Mouse (Mus musculus): ENCODE data around the gene Nr1i2. TPM values are rescaled to one million over a fixed set of nuclear protein-coding genes. Genes with fewer than 3 reads are reported as not detected.
A peak's percentile ranks its signal among the peaks of the same experiment; 100 is the strongest.
"Not testable (repeated sequence)": the region's sequence is repeated elsewhere in the genome, so short reads cannot be mapped to it uniquely, and the experiment has no call there.

Nr1i2 gene
- not detected for total RNA-seq (2022)

DNA sequence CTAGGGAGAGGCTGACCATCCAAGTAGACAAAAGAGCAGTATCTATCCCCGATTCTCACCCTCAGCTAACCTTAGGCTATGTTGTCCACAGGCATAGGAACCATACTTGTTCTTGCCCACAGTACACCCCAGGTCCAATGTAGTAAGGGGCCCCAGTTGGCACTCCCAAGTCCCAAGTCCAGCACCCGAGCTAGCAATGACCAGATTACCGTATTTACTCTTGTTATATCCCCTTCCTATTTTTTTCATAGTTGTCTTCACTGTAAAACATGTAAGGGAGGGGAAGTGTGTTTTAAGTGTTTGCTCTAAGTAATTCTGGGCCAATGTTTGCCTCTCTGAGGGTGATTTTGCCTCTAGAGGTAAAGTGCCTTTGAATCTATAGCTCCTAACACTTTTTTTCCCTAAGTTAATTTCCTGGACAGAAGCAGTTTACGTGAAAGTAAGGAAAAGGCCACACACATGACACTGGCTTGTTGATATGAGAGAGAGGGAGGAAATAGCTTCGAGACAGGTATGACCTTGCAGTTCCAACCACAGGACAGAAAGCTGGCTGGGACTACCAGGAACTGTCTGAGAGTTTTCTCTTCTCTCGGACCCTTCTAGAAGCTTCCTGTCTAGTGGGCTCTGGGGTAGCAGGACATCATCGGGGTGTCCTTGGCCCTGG is at the start of gene Nr1i2:
Nr1i2 (minus strand) TSS at position 140 of the 664 bp plus-strand sequence.
- DNase-seq (ENCODE audit: low spot score) = no peak

DNA sequence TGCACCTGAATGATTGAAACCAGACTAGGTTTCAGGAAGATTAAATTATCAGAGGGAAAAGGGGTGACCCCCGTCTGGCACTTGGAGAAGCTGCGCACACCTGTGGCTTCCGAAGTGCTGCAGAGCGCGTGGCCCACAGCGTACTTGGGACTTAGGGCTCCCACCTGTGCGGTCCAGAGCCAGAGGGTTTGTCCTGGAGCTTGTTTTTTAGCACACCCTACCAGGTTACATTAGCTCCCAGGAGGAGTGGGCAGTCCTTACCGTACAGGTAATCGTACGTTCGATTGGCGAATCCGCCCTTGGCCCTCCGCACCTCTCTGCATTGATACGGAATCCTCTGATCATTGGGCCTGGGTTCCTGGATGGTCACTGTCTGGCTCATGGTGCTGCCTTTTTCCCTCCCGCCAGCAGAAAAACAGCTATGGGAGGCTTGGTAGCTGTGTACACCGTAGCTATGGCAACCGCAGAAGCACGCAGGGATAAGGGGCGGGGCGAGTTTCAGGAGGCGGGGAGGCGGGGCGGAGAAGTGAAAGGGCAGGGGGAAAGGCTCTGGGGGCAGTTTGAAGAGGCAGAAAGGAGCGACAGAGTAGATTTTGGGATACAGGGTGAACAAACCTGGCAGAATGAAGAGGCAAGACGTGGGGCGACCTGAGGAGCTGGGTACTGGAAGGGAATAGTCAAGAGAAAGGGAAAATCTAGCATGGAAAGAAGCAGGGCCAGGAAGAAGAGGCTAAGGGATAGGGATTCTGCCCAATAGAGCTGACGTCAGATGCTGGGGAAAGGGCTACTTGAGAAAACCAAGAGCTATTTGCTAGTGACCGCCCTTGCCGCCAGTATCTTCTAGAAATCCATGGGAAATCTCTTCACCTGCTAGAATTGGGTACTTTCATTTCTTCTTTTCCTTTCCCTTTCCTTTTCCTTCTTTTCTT is 47.0 kb upstream of the Nr1i2 start, which contains the start of gene Maats1:
Maats1 (minus strand) TSS at position 748 of the 929 bp plus-strand sequence.
- peak; percentile 76 for DNase-seq (ENCODE audit: low spot score)

DNA sequence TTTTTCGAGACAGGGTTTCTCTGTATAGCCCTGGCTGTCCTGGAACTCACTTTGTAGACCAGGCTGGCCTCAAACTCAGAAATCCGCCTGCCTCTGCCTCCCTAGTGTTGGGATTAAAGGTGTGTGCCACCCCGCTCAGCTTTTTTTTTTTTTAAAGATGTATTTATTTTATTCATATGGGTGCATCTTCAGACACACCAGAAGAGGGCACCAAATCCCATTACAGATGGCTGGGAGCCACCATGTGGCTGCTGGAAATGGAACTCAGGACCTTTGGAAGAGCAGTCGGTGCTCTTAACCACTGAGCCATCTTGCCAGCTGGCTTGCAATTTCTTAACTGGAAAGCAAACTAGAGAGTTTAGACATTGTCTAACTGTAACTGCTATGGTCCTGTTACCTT is 43.5 kb upstream of the Nr1i2 start:
- DNase-seq (ENCODE audit: low spot score) = not testable (repeated sequence)

DNA sequence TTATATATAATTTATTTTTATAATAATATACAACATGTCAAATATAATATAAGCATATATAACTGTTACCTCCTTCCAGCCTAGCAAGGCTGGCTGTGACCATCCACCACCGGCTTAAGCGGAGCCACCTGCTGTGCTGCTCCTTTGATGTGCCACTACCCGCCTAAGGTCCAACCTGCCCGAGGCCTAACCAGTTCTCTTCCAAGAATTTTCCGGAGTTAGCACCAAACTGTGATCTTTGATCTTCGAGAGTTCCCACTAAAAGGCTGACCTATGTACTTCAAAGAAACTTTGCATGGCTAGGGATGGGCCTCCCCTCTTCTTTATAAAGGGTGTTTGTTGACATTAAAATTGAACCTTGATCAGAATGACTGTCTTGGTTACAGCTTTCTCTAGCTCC is 39.8 kb upstream of the Nr1i2 start:
- no peak for DNase-seq (ENCODE audit: low spot score)

DNA sequence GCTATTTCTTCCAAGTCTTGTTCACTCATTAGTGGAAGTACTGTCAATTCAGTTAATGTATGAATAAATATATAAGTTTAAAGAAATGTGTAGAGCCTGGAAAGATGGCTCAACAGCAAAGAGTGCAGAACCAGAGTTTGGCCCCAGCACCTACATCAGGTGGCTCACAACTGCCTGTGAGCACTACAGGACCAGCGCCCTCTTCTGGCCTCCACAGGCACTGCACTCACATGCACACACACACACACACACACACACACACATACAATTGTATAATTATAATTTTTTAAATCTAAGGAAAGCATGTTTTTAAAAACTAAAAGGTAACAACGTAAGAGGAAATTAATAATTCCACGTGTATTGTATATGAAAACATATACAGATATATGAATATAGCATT is 34.7 kb upstream of the Nr1i2 start:
- DNase-seq (ENCODE audit: low spot score) = no peak

DNA sequence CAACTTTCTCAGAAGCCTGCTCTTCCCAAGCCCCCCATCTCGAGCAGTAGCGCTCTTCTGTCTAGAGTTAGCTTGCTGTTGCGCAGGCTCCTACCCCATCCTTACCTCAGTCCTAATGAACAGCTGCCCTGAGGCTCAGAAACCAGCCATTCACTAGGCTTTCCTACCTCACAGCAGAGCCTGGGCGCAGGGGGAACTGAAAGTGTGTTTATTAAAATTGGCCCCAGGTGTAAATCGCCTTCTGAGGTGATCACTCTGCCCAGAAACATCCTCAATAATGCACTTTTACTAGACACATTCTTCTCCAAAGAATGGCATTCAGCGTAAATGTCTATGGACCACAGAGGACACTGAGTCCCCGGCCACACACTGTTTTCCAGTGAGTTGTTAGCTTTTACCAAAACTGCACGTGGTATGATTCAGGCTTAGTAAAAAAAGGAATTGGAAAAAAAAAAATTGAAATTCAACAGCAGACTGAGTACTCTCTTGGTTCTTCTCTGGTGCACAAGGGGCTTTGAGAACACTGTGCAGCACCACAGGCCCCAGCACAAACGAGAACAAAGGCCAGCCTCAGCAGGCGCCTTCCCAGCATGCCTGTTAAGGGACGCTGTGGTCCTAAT is 32.3 kb upstream of the Nr1i2 start:
- DNase-seq (ENCODE audit: low spot score) = no peak

DNA sequence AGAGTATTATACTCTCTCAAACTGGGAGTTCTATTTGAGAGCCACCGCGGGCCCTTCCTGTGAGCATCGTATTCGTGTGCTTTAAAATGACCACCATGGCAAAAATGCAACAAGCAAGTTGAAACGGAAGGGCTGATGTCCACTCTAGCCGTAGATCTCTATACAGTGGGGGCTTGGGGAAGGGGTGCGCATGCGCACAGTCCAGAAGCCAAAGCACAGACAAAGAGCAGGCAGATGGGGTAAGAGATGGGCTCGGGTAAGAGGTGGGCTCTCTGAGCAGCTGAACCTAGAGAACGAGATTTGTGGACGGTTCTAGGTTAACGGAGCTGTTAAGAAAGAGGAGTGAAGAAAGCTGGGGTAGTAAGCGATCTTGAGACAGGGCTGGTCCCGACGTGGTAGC is 29.7 kb upstream of the Nr1i2 start:
- DNase-seq (ENCODE audit: low spot score) = no peak

DNA sequence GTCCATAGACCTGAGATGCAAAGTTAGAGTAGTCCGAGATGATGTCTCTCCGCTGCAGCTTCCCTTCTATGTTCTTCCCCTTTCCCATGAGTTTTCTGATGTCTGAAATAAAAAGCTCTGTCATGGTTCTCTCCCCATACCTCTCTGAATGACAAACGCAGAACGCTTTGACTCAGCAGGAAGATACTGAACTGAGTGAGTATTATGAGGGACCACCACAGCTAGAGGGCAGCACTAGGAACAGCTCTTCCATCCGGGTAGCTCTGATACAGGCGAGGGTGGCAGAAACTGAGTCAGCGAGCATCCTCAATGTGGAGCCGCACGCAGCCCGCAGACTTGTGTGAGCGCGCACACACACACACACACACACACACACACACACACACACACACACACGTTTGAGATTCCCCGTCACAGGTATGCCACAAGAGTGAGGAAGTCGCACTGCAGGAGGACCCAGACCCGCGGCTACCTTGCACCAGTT is 26.9 kb upstream of the Nr1i2 start:
- DNase-seq (ENCODE audit: low spot score) = no peak

DNA sequence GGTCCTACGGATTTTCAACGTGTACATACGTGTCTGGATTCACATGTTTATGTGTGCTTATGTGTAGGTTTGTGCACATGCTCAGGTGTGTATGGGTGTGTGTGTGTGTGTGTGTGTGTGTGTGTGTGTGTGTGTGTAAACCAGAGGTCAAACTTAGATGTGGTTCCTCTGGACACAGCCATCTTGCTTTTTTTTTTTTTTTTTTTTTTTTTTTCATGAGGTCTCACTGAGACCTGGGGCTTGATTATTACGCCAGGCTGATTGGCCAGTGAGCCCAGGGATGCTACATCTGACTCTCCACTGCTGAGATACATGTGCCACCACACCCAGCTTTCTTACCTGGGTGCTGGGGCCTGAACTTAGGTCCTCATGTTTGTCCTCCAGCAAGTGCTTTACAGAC is 24.5 kb upstream of the Nr1i2 start:
- DNase-seq (ENCODE audit: low spot score) = no peak

DNA sequence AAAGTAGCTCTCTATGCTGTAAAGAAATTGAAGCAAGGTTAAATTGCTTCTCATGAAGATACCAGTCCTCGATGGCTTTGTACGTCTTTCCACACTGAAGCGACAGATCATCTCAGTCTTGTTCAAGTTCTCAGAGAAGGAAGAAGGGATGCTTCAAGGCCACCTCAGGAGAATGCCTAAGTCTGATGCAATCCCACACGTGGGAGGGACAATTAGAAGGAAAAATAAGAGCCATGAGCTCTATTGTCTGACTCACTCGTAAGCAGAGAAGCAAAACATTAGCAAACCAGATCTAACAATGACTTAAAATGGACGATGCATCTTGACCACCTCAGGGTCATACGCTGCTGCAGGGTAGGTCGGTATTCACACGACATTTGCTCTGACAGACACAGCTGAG is 23.9 kb upstream of the Nr1i2 start:
- no peak for DNase-seq (ENCODE audit: low spot score)

DNA sequence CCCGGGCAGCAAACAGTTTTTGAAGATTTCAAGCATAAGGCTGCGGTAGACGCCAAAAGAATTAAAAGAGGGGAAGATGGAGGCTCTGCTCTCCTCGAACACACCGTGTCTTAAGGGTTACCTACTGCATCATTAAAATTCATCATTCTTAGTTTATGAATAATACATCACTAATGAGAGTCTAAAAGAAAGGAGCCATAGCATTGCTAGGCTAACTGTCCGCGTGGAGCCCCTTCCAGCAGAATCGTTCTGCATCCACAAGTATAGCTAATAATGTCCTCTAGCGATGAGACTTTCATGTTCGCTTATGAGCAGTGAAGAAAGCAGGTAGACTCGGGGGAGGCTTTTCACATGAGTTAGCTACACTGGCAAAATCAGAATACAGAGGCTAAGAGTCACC is 13.6 kb upstream of the Nr1i2 start:
- no peak for DNase-seq (ENCODE audit: low spot score)

DNA sequence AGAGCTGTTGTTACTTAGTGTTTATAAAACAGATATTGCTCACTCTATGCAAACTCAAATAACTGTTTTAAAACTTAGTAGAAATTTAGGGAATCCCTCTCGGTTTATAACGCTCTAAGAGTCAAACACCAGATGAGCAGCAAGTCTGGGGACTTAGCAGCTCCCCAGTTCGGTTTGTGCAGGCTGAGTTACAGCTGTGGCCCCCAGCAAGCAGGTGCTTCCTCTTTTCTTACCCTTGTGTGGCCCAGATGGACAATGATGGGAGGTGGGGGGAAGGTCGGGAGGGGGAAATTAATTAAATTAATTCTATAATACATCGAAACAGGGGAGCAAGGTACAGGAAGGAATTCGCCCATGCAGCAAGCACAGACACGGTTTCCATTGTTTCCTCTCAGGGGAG is 13.0 kb upstream of the Nr1i2 start:
- no peak for DNase-seq (ENCODE audit: low spot score)

DNA sequence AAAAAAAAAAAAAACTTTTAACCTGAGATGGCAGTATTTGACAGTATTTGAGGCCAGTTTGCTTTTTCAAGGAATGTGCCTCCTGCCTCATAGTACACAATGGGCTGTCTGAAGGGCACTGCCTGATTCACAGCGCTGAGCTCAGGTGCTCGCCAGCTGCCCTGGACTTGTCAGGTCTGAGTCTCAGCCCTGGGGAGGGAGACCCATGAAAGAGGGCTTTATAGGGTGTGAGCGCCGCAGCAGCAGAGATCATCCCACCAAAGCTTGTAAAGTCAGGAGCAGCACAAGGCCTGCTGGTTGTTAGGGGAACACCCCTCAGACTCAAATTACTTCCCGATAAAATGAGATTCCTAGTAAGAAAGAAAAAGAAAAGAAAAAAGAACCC is 12.6 kb upstream of the Nr1i2 start:
- DNase-seq (ENCODE audit: low spot score) = no peak

DNA sequence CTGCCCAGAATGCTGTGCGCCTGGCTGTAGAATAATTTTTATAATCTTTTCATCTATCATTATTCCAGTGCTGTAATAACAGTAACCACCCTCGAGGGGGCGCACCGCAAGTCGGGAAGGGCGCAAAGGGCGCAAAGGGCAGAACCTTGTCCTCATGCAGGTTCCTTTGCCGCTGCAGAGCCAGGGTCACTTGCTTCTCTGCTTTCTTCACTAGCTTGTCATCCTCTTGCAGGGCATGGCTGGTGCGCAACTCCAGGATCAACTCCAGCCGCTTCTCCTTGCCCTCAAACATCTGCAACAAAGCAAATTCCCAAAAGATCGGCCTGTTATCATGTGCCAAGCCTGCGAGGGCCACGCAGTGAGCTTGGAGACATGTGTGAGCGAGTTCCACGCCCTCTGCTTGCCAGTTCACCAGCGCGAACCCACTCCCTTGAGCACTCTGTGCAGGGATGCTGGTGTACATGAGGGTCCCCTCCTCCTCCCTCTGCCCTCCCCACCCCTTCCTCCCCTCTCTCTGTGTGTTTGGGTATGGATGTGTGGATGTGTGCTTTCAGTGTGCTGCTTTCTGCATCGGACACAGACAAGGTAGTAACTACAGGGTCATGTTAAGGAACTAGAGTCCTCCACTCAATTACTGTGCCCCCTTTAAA is 12.1 kb upstream of the Nr1i2 start:
- no peak for DNase-seq (ENCODE audit: low spot score)

DNA sequence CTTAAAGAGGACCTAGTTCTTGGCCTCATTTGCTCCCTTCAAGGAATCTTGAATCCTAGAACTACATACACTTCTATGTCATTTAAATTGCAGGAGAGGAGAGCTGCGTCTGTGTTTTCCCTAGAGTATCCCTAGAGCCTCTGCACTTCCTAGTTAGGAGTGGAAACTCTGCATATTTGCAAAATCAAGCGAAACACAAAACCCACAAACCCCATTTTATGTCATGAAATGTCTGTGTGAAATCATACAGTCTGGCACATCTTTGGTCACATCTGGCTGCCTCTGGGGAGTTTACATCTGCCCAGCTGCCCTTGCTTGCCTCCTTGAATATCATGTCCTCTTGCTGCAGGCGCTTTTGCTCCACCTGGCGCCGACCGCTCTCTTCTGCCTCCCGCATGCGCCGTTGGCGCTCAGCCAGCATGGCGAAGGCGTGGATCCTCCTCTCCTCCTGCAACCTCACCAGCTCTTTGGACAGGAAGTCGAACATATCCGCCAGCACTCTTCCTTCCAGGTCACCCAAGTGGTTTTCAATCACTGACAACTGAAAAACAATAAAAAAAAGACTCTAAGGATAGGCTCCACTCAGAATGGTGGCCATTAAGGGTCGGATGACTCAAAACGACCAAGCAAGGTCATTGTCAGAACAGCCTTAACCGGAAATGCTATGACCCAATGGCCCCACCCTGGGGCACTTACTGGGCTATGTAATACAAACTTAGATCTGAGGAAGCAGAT is 10.0 kb upstream of the Nr1i2 start:
- DNase-seq (ENCODE audit: low spot score) = no peak

DNA sequence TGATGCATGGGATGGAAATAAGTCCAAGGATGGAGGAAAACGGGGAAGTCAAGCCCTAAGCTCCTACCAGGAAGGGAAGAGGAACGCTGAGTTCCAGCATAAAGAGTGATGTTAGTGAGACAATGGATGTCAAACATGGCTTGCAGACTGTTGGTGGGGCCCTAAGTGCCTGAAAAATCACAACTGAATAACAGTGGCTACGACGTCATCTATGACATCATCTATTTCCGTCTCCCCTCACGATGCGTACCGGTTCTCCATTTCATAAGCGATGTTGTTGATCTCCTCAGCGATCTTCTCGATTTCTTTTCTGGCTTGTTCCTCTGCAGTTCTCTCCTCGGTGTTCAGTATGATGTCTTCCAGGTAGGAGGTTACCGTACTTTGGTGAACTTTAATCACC is 7.7 kb upstream of the Nr1i2 start:
- DNase-seq (ENCODE audit: low spot score) = no peak

DNA sequence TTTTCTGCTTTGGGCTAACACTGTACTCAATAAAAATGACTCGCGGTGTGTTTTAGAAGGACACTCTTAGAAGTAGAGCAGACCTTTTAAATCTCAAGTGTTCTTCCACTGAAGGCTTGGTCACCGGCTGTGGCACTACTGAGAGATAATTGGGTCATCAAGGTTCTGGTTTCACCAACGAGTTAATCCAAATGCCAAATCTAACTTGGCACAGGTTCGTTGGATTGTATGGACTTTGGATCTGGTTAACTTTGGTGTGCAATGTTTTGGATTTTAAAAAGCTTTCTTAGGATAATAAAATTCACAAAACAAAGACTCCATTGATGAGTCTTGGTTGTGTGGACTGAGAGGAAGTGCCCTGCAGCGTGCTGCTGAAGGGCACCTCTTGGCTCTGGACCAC is 3.8 kb upstream of the Nr1i2 start:
- no peak for DNase-seq (ENCODE audit: low spot score)

DNA sequence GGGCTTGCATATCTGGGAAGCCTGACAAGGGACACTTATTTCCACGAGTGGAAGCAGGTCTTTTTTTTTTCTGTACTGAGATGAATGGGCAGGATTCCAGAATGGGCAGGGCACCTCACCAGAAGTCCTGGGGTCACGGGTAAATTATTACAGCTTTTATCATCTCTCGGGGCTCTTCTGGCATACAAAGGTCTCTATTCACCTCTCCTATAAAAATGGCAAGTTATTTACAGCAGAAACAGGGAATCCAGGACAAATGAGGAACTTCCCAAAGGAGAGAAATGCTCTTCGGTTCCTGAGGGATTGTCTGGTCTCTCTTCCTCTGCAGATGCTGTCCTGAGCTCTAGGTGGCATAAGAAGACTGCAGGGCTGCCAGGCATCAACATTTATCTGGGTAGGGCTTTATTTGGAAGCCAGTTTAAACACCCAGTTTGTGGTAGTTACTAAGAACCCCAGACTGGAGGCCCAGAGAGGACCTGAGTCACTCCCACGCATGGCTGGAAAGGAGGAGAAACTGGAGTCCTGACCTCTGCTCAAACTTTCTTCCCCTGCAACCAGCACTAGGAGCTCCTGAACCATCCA is 816 bp upstream of the Nr1i2 start:
- DNase-seq (ENCODE audit: low spot score) = no peak

DNA sequence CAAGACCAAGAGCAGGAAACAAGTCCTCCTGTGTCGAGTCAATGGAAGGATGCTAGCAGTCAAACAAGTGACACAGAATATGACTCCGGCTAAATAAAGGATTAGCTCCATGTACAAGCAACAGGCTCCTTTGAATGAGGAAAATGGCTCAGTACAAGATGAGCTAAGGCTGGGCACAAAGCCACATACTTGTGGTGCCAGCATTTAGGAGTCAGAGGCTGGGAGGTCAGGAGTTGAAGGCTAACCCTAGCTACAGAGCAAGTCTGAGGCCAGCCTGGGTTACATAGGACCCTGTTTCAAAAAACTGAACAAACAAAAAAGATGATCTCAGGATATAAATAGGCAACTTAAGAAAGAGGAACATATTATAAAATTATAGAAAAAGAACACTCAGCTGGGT is 4.5 kb downstream of the Nr1i2 start:
- no peak for DNase-seq (ENCODE audit: low spot score)

DNA sequence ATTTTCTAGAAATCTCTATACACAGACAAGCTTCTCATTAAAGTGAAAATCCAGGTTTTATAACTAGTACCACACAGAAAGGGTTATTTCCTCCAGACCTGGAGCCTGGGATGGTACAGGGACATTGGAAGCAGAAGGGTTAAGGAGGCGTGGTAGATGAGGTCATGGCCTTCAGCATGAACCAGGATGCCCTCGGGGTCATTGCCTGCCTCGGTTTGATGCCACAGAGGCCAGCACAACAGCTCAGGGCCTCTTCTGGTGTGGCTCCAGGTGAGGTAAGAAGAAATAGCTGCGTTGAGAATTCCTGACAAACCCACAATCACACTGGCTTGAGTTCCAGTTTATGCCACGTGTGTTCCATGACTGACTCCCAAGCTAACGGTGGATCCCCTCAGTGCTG is 5.8 kb downstream of the Nr1i2 start:
- DNase-seq (ENCODE audit: low spot score) = no peak

DNA sequence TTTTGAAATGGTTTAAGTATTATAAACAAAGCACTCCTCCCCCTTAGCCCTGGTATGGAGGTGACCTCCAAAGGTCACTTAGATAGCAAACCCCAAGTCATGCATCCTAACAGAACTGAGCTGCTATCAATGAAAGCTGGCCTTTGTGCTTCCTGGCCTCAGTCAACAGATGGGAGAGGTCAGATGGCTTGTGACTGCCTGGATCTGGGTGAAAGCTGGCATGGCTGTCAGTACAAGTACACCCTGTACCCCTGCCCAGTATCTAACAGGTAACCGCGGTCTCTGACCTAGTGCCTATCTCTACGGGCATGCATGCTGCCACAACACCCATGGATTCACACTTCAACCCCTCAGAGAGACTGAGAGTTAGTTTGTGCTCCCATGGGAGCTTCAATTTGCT is 6.9 kb downstream of the Nr1i2 start:
- no peak for DNase-seq (ENCODE audit: low spot score)

Data from heart, adult 8-10 months (tissue).